Mouse (Mus musculus): Measurements from ENCODE around the gene Grm2. TPM values are rescaled to one million over a fixed set of nuclear protein-coding genes. Genes with fewer than 3 reads are reported as not detected.
"Not testable (repeated sequence)": the region's sequence is repeated elsewhere in the genome, so short reads cannot be mapped to it uniquely, and the experiment has no call there.

Gene Grm2
- polyA plus RNA-seq, 1 experiment from 2014 or later = not detected

- Histone ChIP-seq H3K27me3 (ENCODE audit: control insufficient read depth, insufficient read depth, low read depth, low read length) (no peaks in the 10 kb centered on the region), H3K36me3 (ENCODE audit: control insufficient read depth, insufficient read depth) (no peaks in the 10 kb centered on the region), H3K27ac (ENCODE audit: low read length) (no peak overlapping the region), H3K9me3 (replicated peaks; ENCODE audit: control insufficient read depth, low read length) (no peaks in the 10 kb centered on the region), H3K4me3 (ENCODE audit: low read depth, low read length) (no peak overlapping the region), H3K4me1 (ENCODE audit: control insufficient read depth, low read depth, low read length) (no peaks in the 10 kb centered on the region), H3K9ac (ENCODE audit: low read depth, low read length) (no peak overlapping the region), H3K4me2 (ENCODE audit: low read depth, low read length) (no peak overlapping the region)
- ATAC-seq (ENCODE audit: low read depth) = no peak
- WGBS (ENCODE audit: insufficient replicate concordance) = 70% methylated on average over 4 of the region's 4 CpGs
Observed at GRCm38 (mm10) chr9:106610727-106611126, 45.2 kb downstream of the Grm2 start.

GRCm38 (mm10) chr9:106600546-106600945 is 55.3 kb downstream of the Grm2 start:
- Histone ChIP-seq H3K27me3 (ENCODE audit: control insufficient read depth, insufficient read depth, low read depth, low read length) (no peaks in the 10 kb centered on the region), H3K4me2 (ENCODE audit: low read depth, low read length) (no peak overlapping the region), H3K9me3 (replicated peaks; ENCODE audit: control insufficient read depth, low read length) (no peaks in the 10 kb centered on the region), H3K9ac (ENCODE audit: low read depth, low read length) (no peak overlapping the region), H3K4me1 (ENCODE audit: control insufficient read depth, low read depth, low read length) (no peaks in the 10 kb centered on the region), H3K36me3 (ENCODE audit: control insufficient read depth, insufficient read depth) (no peaks in the 10 kb centered on the region), H3K27ac (ENCODE audit: low read length) (no peak overlapping the region), H3K4me3 (ENCODE audit: low read depth, low read length) (no peak overlapping the region)
- ATAC-seq (ENCODE audit: low read depth) = no peak
- 17% methylated on average over 8 of the region's 8 CpGs for WGBS (ENCODE audit: insufficient replicate concordance)

GRCm38 (mm10) chr9:106598466-106598865 is 57.4 kb downstream of the Grm2 start:
- WGBS (ENCODE audit: insufficient replicate concordance) = 30% methylated on average over 7 of the region's 7 CpGs
- H3K36me3 ChIP-seq (ENCODE audit: control insufficient read depth, insufficient read depth) = no peaks in the 10 kb centered on the region
- H3K4me2 ChIP-seq (ENCODE audit: low read depth, low read length) = no peak overlapping the region
- no peaks in the 10 kb centered on the region for H3K27me3 ChIP-seq (ENCODE audit: control insufficient read depth, insufficient read depth, low read depth, low read length)
- no peak overlapping the region for H3K9ac ChIP-seq (ENCODE audit: low read depth, low read length)
- no peaks in the 10 kb centered on the region for H3K4me1 ChIP-seq (ENCODE audit: control insufficient read depth, low read depth, low read length)
- no peaks in the 10 kb centered on the region for H3K9me3 ChIP-seq (replicated peaks; ENCODE audit: control insufficient read depth, low read length)
- no peak overlapping the region for H3K4me3 ChIP-seq (ENCODE audit: low read depth, low read length)
- ATAC-seq (ENCODE audit: low read depth) = no peak
- no peak overlapping the region for H3K27ac ChIP-seq (ENCODE audit: low read length)

GRCm38 (mm10) chr9:106595836-106596235 is 60.0 kb downstream of the Grm2 start:
- no peaks in the 10 kb centered on the region for H3K4me1 ChIP-seq (ENCODE audit: control insufficient read depth, low read depth, low read length)
- H3K4me2 ChIP-seq (ENCODE audit: low read depth, low read length) = no peak overlapping the region
- H3K4me3 ChIP-seq (ENCODE audit: low read depth, low read length) = no peak overlapping the region
- H3K9ac ChIP-seq (ENCODE audit: low read depth, low read length) = no peak overlapping the region
- WGBS (ENCODE audit: insufficient replicate concordance) = 56% methylated on average over 7 of the region's 7 CpGs
- H3K36me3 ChIP-seq (ENCODE audit: control insufficient read depth, insufficient read depth) = no peaks in the 10 kb centered on the region
- no peaks in the 10 kb centered on the region for H3K27me3 ChIP-seq (ENCODE audit: control insufficient read depth, insufficient read depth, low read depth, low read length)
- no peaks in the 10 kb centered on the region for H3K9me3 ChIP-seq (replicated peaks; ENCODE audit: control insufficient read depth, low read length)
- H3K27ac ChIP-seq (ENCODE audit: low read length) = no peak overlapping the region
- ATAC-seq (ENCODE audit: low read depth) = no peak

GRCm38 (mm10) chr9:106595402-106595801 is 60.5 kb downstream of the Grm2 start:
- not testable (repeated sequence) for ATAC-seq (ENCODE audit: low read depth); H3K4me1 ChIP-seq (ENCODE audit: control insufficient read depth, low read depth, low read length); H3K27me3 ChIP-seq (ENCODE audit: control insufficient read depth, insufficient read depth, low read depth, low read length); H3K4me2 ChIP-seq (ENCODE audit: low read depth, low read length); H3K4me3 ChIP-seq (ENCODE audit: low read depth, low read length); H3K9ac ChIP-seq (ENCODE audit: low read depth, low read length); H3K36me3 ChIP-seq (ENCODE audit: control insufficient read depth, insufficient read depth); H3K9me3 ChIP-seq (replicated peaks; ENCODE audit: control insufficient read depth, low read length); H3K27ac ChIP-seq (ENCODE audit: low read length)
- 42% methylated on average over 4 of the region's 4 CpGs for WGBS (ENCODE audit: insufficient replicate concordance)

Other genes with a start within 250 kb of the Grm2 start
- 452 and 501 TPM in 2 replicates for gene Rpl29, start 226.6 kb downstream of the Grm2 start, polyA plus RNA-seq (2015; fragmentation: Nextera tagmentation; extraction: Ambion mirVana)
- 34.3 and 36.5 TPM in 2 replicates for gene Acy1, start 217.8 kb downstream of the Grm2 start, polyA plus RNA-seq (2015; fragmentation: Nextera tagmentation; extraction: Ambion mirVana)
- 31.3 and 37.5 TPM in 2 replicates for gene Abhd14b, start 208.6 kb downstream of the Grm2 start, polyA plus RNA-seq (2015; fragmentation: Nextera tagmentation; extraction: Ambion mirVana)
- 17.2 and 18.8 TPM in 2 replicates for gene Abhd14a, start 208.4 kb downstream of the Grm2 start, polyA plus RNA-seq (2015; fragmentation: Nextera tagmentation; extraction: Ambion mirVana)
- 5.1 and 6.0 TPM in 2 replicates for gene Pcbp4, start 202.8 kb downstream of the Grm2 start, polyA plus RNA-seq (2015; fragmentation: Nextera tagmentation; extraction: Ambion mirVana)
- 0.04 TPM in 1 of 2 replicates, not detected in the other for gene Gpr62, start 190.1 kb downstream of the Grm2 start, polyA plus RNA-seq (2015; fragmentation: Nextera tagmentation; extraction: Ambion mirVana)
- 16.3 and 16.4 TPM in 2 replicates for gene Rrp9, start 180.1 kb downstream of the Grm2 start, polyA plus RNA-seq (2015; fragmentation: Nextera tagmentation; extraction: Ambion mirVana)
- 1.3 TPM in 2 replicates for gene Parp3, start 179.1 kb downstream of the Grm2 start, polyA plus RNA-seq (2015; fragmentation: Nextera tagmentation; extraction: Ambion mirVana)
- not detected in 2 replicates for gene Iqcf1, start 156.1 kb downstream of the Grm2 start, polyA plus RNA-seq (2015; fragmentation: Nextera tagmentation; extraction: Ambion mirVana)
- gene Iqcf5, start 141.5 kb downstream of the Grm2 start, polyA plus RNA-seq (2015; fragmentation: Nextera tagmentation; extraction: Ambion mirVana) = not detected in 2 replicates
- not detected in 2 replicates for gene Iqcf3, start 94.5 kb downstream of the Grm2 start, polyA plus RNA-seq (2015; fragmentation: Nextera tagmentation; extraction: Ambion mirVana)
- not detected in 2 replicates for gene Iqcf4, start 85.1 kb downstream of the Grm2 start, polyA plus RNA-seq (2015; fragmentation: Nextera tagmentation; extraction: Ambion mirVana)
- not detected in 2 replicates for gene Iqcf6, start 29.5 kb downstream of the Grm2 start, polyA plus RNA-seq (2015; fragmentation: Nextera tagmentation; extraction: Ambion mirVana)
- 15.4 and 17.8 TPM in 2 replicates for gene Tex264, start 29.8 kb upstream of the Grm2 start, polyA plus RNA-seq (2015; fragmentation: Nextera tagmentation; extraction: Ambion mirVana)
- 1.5 TPM in 2 replicates for gene Rad54l2, start 133.1 kb upstream of the Grm2 start, polyA plus RNA-seq (2015; fragmentation: Nextera tagmentation; extraction: Ambion mirVana)
- 11.3 and 12.4 TPM in 2 replicates for gene Dcaf1, start 165.8 kb upstream of the Grm2 start, polyA plus RNA-seq (2015; fragmentation: Nextera tagmentation; extraction: Ambion mirVana)
- gene Rbm15b, start 231.3 kb upstream of the Grm2 start, polyA plus RNA-seq (2015; fragmentation: Nextera tagmentation; extraction: Ambion mirVana) = 1.5 and 1.6 TPM in 2 replicates
- gene Manf, start 235.9 kb upstream of the Grm2 start, polyA plus RNA-seq (2015; fragmentation: Nextera tagmentation; extraction: Ambion mirVana) = 140 and 150 TPM in 2 replicates

Data from liver, embryonic 16.5 days (tissue).